Mouse (Mus musculus): ENCODE data around the gene Was.

DNA sequence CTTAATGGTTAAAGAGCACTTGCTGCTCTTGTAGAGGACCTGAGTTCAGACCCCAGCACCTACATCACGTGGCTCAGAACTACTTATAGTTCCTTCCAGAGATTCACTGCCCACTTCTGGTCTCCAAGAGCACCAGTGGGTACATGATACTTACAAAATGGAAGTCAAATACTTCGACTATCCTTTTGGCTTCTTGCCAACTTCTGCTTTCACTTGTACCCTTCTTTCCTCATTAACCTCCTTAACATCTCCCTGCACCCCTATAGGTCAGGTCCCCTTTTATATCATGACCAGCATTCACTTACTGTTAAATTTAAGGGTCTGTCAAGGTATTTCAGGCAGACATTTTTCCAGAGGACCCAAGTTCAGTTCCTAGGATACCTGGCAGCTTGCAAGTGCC lies 45.6 kb upstream of the Was start:
- TF ChIP-seq CTCF (IDR thresholded peaks at IDR 0.05; ENCODE audit: insufficient read depth, low read length) (no peak), POLR2A (IDR thresholded peaks at IDR 0.05; ENCODE audit: borderline replicate concordance, extremely low read depth, low read depth, low read length) (no peak)

Data from lung, adult 2 months (tissue).